Mouse (Mus musculus) ovary, postnatal 14 days (tissue): ENCODE measurements around the gene Tecta.

Experiments
- DNase-seq: peaks from one replicate; pipeline ENCODE4 v3.0.0; 2022; ENCODE audit warnings: low spot score

The Tecta gene

DNA sequence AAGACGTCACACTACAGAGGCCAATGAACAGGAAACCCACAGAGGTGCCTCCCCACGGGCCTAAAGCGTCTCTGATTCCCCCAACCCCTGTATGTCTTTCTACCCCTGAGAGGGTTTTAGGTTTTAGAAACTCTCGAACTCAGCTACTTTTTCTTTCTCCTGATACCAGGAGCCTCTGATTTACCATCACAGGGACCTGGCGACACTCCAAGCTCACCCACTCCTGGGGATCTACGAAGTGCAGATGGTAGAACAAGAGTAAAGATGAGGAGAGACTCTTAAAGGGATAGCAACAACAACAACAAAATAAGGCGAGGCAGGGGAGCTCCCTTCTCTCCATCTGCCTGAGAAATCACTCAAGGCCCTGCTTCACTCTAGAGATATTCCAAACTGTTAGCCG, 12.7 kb downstream of the Tecta start:
- DNase-seq = no peak

DNA sequence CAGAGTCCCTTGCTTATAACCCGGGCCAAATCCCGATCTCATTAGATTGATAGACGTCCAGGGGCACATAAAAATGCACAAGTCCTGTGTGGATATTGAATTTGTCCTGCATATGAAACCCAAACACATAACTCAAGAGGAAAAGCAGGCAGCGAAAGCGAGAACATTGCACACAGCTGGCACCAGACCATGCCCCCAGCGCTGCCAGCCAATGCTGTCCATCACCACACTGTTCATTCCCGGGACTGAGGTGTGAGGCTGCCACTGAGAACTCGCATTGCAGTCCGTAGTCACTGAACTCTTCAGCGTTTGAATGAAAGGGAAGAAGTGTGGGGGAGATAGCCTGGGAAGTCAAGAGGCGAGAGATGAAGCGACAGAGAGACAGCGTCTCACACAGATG, 14.1 kb downstream of the Tecta start:
- no peak for DNase-seq

DNA sequence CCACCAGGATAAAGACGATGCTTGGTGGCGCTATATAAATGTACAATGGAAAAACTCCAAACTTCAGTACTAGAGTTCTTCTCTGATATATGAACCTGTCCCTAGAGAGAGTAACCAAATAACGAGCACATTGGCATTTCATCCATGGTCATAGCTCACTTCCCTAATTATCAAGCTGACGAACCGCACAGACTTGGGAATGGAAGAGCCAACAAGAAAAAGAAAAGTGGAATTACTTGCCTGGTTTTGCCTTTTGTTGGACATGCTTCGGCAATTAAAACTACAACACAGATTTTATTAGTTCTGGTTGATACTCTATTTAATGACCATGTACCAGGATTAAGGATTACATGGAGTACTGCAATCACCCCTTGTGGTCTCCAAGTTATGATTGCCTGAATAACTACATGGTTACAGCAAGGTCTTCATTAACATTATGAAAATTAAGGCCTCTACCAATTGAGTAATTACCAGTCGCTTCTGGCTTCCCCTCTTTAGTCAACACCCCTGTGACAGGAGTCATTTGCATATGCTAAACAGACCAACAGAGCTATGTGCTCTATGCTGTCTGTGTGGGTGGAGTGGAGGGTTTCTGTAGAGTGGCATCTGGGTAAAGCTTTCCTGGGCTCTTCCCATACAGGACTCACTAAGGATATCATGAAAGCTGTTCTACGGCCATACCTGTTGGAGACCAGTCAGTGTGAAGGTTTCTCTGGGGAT, 16.9 kb downstream of the Tecta start:
- DNase-seq = no peak

DNA sequence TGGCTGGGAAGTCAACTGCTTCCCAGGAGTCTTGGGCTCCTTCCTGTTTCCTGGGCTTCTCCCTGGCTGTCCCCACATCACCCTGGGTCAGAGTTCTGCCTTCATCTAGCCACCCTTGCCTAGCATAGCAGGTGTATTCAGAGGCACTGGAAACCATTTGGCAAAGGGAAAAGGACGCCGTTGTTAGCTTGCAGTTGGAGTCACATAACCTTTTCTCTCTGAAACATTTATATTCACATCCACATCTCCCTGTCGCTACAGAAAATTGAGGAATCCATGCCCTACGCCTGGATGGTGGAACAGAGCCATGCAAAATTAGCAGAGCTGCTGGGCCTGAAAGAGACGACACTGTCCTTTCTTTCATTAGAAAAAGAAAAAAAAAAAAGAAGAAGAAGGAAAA, 17.7 kb downstream of the Tecta start:
- no peak for DNase-seq

DNA sequence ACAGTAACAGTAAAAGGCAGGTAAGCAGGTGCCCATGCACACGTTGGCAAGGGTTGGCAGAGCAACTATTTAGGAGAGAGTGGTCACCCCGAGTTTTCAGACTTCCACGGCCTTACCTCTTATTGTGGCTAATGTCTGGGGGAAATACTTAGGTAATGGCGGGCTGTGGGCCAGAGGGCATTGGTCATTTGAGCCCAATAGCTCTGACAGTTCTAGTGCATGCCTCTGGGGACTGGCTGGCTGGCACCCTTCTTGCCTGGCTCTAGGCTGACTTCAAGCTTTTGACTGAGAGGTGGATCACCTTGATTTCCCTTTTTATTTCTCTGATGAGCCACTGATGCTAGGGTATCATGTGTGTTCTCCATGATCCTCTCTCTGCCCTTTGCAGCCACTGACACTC, 21.7 kb downstream of the Tecta start:
- no peak for DNase-seq

DNA sequence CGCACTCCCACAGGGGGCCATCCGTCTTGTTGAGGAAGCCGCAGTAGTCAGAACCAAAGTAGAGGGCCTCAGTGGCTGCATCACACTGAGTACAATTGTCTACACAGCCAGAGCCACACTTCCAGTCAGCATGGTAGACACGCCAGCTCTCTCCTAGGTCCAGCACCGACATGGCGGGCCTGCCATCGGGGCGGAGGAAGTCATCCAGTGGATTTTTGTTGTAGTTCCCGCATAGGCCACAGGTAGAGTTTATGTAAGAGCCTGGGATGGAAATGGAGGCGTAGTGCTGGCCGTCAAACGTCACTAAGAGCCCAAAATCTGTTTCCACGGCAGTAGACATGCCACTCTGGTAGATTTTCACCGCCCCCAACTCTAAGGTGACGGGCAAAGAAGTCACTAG, 22.1 kb downstream of the Tecta start:
- no peak for DNase-seq

DNA sequence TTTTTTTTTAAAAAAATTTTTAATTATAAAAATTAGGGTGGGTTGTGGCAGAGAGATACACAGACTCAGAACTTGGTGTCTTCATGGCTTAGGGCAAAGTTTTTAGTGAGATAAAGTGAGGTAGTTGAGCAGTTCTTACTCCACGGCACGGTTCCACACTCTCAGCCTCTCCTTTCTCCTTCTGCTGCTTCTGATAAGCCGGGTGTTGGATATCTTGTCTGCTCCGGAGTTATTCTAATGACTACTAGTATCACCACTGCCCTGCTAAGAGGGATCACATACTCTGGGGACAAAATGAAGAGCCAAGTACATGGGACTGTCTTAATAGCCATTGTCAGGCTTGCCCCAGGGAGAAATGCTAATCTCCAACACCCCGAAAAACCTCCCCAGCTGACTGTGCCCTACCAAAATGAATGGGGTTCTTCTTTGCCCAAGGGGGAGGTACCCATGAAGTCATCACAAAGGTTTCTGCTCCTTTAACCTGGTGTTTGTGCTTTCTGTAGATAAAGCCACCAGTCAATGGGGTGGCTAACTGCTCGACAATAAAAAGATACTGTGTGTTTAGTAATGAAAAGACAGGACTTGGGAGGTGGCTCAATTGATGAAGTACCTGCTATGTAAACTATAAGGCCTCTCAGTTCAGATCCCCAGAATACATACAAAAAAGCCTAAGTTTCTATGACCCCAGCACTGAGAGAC, 27.9 kb downstream of the Tecta start:
- DNase-seq = no peak

DNA sequence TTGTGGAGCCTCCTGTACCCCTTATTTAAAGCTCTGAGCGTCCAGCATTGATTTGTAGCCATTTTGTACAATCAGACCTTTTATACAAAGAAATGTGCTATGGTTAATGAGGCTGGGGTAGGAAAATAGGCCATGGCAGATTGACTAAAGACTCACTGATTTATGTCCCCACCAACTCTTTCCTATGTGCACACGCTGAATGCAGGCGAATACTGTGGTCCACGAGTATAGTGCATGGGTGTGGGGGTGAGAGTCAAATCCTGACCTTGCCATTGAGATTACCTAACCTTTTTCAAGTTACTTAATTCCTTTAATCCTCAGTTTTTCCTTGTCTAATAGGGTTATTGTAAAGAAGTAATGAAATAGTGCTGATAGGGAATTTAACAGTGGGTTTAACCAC, 42.1 kb downstream of the Tecta start:
- no peak for DNase-seq

DNA sequence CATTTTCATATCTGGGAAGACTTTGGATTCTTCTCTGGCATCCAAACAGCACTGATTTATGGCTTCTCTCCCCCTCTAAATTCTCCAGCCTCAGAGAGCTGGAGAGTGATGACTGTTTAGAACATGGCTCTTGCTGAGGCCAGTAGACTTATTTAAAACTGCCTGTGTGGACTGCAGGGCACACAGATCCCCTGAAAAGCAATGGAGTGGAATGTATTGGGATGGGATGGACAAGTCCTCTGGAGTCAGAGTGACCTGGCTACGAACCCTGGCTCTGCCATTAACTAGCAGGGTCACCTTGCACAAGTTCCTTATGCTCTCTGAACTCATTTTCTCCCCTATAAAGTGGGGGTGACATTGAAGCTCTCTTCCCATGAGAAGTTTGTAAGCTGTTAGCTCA, 44.9 kb downstream of the Tecta start:
- DNase-seq = no peak

DNA sequence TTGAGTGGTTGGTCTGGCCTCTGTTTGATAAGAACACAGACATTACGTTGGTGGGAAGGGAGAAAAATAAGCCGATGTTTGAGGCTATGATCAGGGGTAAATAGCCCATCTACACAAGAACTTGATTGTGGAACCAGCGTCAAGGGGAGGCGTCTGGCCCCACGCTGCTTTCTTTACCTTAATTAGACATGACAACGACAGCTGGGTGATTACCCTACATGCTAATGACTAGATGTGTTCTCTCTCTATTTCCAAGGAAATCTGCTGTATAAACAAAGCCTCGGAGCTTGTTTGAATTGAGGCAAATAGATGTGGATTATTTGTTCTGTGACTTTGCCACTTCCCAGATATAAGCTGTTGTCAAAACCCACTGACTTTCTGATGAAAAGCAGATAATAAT, 49.9 kb downstream of the Tecta start:
- no peak for DNase-seq

DNA sequence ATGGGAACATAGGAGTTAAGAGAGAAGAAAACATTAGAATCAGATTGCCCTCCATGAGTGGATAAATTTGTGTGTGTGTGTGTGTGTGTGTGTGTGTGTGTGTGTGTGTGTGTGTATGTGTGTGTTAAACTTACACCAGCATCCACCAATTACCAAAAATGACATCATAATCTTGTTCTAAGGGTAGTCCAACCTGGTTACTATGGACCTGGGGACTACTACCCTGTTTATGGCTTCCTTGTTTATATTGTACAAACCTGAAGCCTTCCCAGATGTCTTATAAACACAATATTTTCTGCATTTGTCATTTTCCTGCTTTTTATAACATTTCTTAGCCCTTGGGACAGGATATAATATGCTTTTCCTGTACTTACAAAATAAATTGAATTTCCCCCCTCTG, 53.4 kb downstream of the Tecta start:
- DNase-seq = no peak

DNA sequence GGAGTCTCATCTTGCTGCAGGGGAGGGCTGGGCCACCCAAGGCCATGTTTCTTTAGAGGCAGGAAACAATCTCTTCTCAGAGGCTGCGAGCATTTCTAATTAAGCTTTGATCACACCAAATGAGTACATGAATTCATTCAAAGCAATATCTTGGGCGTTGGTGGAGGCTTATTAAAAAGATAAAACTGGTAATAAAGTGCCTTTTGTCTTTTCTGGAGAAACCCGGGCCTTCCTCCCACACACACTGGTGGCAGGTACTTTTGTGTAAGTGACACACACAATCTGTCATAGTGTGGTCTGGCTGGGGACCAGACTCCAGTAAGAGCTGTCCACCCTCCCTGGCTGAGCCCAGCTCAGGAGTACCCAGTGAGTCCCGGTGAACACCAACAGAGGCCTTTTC, 60.6 kb downstream of the Tecta start:
- no peak for DNase-seq

DNA sequence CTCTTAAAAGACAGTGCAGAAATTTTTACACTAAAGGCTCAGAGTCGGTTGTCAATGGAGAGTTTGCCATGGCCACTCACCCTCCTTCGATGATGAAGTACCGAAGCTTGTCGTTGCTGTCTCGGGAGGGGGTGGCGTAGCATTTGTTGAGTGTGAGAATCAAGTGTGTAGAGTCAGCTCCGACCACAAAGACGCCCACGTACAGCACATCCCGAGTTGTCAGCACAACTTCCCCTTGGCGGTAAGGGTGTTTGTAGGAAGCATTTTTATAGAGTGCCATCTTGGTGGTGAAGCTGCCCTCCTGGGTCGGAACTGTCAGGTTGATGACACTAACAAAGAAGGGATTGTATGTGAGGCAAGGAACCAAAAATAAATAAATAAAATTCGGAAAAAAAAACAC, 62.7 kb downstream of the Tecta start:
- DNase-seq = no peak

DNA sequence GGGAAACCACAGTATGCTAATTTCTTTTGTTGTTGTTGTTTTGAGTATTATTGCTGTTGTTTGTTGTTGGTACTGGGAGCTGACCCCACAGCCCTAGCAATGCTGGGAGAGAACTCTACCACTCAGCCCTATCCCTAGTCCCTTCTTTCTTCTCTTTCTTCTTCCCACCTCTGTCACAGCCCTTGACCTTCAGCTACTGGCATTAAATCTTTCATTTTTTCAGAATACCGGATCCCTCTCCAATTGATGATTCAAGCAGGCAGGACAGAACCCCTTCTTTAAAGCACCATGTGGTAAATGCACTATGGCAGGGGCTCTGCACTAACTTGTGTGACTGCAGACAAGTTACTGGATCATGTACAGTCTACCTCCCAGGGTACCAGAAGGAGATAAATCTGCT, 63.2 kb downstream of the Tecta start:
- no peak for DNase-seq

DNA sequence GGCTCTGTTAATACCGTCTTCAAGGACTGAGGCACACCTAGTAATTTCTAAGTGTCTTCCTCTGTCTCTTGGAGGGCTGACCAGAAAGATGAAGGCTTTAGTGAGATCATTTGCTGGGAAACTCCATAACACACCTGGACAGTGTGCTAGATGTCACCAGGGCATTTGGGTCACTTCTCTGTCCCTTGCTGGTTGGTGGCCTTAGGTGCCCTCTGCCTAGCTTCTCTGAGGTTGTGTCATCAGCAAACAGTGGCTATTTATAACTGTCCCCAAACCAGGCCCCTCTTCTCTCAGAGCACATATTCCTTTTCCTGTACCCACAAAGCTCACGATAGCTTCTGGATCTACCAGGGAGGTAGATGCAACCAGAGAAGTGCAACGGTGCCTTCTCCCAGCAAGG, 64.8 kb downstream of the Tecta start:
- DNase-seq = no peak

DNA sequence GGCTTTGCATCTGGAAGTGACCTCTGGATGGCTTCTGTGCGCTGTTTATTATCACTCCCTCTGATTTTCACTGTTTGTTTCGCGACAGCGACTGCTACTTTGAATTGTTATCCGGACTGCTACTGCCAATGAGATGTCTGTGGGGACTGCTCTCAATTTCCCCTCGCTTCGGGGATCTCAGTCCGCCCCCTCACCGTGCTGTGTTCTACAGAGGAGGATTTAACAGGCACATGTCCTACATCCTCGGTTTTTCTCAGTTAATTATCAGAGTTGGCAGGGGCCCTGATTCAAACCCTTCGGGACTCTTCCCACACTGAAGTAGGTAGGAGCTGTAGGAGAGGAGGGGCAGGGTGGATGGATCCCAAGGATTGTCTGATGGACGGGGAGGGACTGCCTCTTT, 67.0 kb downstream of the Tecta start:
- no peak for DNase-seq

DNA sequence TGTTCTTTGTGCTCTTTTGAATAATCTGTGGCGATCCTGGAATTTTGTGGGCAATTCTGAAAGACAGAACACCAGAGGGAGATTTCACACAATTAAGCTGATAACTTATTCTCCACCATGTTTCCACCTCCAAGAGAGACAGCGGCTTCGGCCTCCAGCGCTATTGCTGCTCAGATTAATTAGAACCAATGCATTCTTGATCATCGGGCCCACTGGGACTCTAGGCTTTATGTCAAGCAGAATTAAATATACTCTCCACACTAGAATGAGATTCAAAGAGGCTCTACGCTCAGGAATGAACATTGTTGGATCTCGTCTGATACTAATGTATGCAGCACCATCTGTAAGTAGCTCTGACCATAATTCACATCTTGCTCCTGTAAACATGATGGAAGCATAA, 68.4 kb downstream of the Tecta start:
- DNase-seq = no peak

DNA sequence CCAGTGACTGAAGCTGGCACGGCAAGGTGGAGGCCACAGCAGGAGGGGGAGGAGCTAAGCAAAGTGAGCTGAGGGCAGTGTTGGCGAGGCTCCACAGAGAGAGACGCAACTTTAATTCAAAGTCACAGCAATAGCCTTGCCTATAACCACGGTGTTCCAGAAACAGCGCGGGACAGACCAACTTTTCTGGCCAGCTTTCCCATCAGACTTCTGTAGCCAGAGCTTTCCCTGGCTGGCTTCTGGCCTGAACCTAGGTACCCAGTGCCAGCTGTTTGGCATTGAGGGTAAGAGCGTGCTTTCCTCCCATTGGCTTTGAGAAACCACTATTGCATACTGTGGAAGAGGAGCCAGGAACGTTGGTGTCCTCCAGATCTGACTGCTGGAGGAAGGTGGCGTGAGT, 70.0 kb downstream of the Tecta start:
- DNase-seq = no peak

DNA sequence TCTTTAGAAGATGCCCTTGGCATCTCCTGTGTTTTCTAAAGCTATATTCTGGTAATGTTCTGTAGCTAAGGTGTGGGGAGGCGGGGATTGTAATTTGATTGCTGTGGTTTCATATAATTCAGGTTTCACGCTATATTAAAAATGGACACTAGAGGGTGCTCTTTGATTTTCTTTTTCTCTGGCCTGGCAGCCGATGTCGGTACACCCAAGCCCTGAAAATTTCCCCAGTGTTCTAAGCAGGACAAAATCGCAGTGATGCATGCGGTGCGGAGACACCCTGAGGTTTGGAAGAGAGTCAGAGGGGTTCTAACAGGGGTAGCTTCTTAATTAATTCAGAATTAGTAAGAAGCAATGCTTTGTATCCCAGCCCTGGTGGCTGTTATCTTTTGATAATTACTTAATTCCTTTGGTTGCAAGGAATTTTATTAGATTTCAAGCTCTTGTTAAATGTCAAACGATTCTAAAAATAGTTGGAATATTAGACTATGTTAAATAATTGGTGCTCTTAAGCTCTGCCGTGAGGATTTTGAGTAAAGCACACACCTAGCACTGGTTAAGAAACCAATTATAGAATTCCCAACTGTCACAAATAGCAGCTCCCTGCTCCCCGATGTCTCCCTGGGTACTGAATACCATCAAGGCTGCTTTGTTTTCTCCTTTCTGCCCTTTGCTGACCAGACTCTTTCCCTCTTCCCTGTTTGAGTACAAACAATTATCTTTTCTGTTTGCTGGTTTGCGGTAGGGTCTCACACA, 72.9 kb downstream of the Tecta start:
- no peak for DNase-seq

DNA sequence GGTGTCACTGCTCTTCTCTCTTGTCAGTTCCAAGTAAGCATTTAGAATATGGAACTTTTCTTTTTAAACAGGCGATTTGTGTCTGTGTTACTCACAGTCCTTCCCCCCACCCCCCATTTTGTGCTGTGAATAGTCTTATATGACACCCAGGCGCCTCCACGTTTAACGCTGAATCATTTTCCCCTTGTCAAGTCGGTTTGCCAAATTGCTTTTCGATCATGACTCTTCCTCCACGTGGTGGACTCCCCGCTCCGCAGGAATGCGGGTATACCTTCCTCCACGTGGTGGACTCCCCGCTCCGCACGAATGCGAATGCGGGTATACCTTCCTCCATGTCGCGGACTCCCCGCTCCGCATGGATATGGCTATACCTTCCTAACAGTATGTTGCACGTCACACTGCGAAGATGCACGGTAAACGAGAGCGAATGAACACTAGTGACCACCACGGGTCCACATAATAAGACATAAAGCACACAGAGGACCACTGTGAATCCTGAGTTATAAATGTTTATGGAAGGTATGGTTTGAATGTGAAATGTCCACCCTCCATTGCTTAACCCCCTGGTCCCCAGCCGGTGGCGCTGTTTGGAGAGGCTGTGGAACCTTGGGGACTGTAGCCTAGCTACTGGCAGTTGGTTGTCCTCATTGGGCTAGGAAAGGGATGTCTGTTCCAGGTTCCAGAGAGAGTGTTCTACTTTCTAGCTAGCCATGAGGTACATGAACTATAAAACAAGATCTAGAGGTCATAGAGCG, 74.9 kb downstream of the Tecta start:
- no peak for DNase-seq

DNA sequence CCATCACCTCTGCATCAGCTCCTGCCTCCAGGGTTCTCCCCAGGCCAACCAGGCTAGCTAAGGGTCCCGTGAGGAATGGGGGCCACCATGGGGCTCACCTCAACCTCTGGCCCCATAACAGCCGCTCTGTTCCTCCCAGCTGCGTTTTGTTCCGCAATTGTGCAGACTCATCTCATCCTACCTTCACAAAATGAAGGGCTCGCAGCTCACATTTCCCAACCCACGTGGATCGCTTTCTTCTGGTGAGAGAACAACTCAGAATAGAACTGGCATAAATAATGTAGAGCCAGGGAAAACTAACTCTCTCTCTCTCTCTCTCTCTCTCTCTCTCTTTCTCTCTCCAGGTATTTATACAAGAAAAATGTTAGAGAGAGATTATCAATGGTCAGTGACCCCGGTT, 76.5 kb downstream of the Tecta start:
- DNase-seq = no peak

DNA sequence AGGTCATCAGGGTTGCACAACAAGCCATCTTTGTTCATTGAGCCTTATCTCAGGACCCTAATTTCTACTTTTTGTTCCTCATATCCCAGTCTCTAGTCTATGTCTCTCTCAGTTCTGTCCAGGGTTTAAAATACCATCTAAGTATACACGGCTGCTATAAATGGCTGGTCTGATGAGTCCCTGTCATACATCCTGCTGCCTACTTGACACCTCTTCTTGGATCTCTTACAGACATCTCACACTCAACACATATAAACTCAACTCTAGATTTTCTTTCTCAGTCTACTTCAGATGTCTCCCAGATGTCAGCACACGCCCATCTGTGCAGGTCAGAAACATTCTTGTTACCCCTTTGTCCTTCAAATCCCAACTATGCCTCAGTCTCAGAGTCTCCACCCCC, 78.3 kb downstream of the Tecta start:
- DNase-seq = no peak

DNA sequence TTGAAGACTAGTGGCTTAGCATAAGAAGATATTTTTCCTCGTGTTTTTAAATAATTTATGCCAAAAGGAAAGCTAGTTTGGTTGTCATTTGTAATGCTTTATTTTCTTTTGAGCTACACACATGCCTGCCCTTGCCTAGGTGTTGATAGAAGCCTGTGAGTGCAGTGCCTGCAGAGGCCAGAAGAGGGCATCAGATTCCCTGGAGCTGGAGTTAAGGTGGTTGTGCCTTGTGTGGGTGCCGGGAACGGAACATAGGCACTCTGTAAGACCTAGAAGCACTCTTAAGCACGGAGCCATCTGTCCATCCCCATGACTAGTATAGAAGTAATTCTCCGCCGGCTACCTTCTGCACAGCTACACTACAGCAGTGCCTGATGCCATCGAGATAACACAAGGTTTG, 79.1 kb downstream of the Tecta start:
- no peak for DNase-seq
